Mouse (Mus musculus) erythroblast, embryonic 14.5 days (primary cell): Measurements from ENCODE around the gene Tm9sf2.

Source experiments
- GATA1 ChIP-seq: IDR thresholded peaks from 2 replicates; pipeline ENCODE4 v1.6.1; 2012; ENCODE audit warnings: low read length, inconsistent platforms, mixed read lengths
- TAL1 ChIP-seq: IDR thresholded peaks from 3 replicates; pipeline ENCODE4 v1.6.1; 2012; ENCODE audit warnings: low read length, inconsistent platforms, mixed read lengths

- no peak for TF ChIP-seq GATA1
- no peak for TF ChIP-seq TAL1
Observed at GRCm38 (mm10) chr14:122106822-122107468, at the start of gene Tm9sf2.
